Mouse (Mus musculus): Measurements from ENCODE around the gene AI661453. TPM values are rescaled to one million over a fixed set of nuclear protein-coding genes. Genes with fewer than 3 reads are reported as not detected.
"Not testable (repeated sequence)": the region's sequence is repeated elsewhere in the genome, so short reads cannot be mapped to it uniquely, and the experiment has no call there.

Gene AI661453
- polyA plus RNA-seq (2011; ENCODE audit: insufficient read length, low read depth, missing spikeins), result 1.1 and 1.4 TPM in 2 replicates

DNA sequence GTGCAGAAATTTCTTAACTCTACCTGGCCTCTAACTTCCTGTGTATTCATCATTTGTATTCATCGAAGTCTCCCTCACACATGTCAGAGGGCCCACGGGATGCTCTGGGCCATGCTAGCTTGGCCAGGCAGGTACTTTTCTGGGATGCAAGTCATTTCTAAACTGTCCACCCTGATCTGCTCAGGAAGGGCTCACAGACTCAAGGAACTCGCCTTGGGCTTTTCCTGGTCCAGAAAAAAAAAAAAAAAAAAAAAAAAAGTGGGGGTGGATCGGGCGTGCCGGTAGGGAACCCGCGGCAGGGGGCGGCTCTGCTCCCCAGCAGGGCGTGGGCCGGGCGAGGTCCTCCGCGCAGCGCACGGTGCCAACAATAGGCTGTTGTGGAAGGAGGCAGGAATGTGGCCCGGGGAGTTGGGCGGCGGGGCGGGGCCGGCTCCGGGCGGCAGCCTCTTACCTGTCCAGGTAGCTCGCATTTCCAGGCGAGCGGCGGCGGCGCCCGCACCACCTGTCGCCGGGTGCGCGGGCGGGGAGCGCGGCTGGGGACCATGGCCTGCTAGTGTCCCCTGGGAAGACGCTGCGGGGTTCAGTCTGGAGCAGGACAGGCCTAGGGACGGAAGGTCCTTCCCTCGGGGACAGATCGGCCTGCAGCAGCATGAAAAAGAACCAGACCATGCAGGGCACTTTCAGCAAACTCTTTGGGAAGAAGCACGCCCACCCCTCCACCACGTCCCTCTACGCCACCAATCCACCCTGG is at the start of gene AI661453:
Gene AI661453, plus strand, starts transcription at position 460 of the 751 bp plus-strand sequence.
- Histone ChIP-seq H3K4me1 (ENCODE audit: control insufficient read depth, insufficient read depth, low read length) (0 out of 2 replicates have a peak, but pooled peaks cover 4% of the 10 kb centered on the region), H3K4me3 (ENCODE audit: insufficient read depth, low read length) (peak within 1 kb of the TSS; percentile 32), H3K27ac (ENCODE audit: insufficient read depth, low read length) (no peak within 1 kb of the TSS)
- TF ChIP-seq CTCF (IDR thresholded peaks at IDR 0.05; ENCODE audit: borderline replicate concordance, insufficient read depth, low read length) (no peak), POLR2A (IDR thresholded peaks at IDR 0.05; ENCODE audit: low read depth, low read length) (no peak)

DNA sequence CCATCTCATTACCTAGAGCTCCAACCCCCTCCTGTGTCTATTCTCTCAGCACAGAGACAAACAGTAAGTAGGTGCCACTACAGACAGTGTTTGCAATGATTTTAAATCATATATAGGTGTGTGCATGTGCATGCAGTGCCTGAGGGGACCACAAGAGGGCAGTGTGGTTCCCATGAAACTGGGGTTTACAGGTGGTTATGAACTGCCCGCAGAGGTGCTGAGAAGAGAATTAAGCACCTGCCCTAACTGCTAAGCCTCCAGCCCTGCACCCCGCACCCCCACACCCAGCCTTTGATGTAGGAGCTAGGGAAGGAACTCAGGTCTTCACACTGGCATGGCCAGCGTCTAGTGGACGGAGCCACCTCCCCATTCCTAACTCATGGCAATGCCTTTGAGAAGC is 49.8 kb upstream of the AI661453 start:
- peak; percentile 62; the same call in 1 of the 2 replicates for TF ChIP-seq CTCF (IDR thresholded peaks at IDR 0.05; ENCODE audit: borderline replicate concordance, insufficient read depth, low read length)
- TF ChIP-seq POLR2A (IDR thresholded peaks at IDR 0.05; ENCODE audit: low read depth, low read length), result no peak
- Histone ChIP-seq H3K27ac (ENCODE audit: insufficient read depth, low read length) (no peak overlapping the region), H3K4me1 (ENCODE audit: control insufficient read depth, insufficient read depth, low read length) (no peaks in the 10 kb centered on the region), H3K4me3 (ENCODE audit: insufficient read depth, low read length) (no peak overlapping the region)

DNA sequence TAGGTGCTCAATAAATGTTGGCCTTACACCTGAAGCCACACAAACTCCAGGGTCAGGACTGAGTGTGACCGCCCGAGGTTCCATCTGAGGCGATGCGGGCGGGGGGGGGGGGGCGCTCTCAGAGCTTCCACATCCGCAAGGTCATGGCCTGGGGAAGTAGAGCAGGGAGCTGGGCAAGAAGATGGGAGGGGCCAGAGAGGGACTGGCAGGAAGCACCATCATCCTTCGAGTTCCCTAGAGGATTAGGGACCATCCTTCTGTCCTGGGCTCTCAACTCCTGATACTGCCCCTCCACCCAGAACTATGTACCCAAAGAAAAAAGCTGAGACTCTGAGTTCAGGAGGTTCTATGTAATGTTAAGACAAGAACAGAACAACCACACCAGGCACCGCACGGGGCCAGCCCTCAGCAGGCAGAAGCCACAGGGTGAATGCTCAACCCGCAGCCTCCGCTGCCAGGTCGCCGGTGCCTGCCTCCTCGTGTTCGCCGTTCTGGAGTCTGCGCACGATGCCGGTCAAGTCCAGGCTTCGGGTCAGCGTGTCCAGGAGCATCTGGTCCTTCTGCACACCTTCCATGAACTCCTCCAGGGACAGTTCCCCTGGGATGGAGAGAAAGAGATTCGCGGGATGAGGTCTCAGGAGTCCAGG is 42.1 kb upstream of the AI661453 start:
- Histone ChIP-seq H3K4me3 (ENCODE audit: insufficient read depth, low read length) (no peak overlapping the region), H3K4me1 (ENCODE audit: control insufficient read depth, insufficient read depth, low read length) (no peaks in the 10 kb centered on the region), H3K27ac (ENCODE audit: insufficient read depth, low read length) (no peak overlapping the region)
- TF ChIP-seq POLR2A (IDR thresholded peaks at IDR 0.05; ENCODE audit: low read depth, low read length) (no peak), CTCF (IDR thresholded peaks at IDR 0.05; ENCODE audit: borderline replicate concordance, insufficient read depth, low read length) (no peak)

DNA sequence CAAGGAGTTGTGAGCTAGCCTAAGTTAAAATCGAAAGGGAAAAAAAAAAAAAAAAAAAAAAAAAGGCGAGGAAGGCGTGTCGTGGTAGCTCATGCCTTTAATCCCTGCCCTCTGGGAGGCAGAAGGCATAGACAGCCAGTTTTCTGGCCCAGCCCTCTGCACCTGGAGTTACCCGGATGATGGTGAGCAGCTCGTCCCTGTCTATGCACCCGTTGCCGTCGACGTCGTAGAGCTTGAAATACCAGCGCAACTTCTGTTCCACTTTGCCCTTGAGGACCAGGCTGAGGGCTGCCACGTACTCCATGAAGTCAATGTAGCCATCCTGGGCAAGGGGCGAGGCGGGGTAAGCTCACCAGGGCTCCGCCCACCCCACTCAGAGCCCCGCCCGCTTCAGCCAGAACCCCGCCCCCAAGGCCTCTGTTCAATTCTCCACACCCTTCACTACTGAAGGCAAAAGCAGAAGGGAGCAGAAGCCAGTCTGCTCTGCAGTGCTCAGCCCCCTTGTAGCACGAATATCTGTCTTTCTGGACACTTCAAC is 41.0 kb upstream of the AI661453 start:
- no peak for TF ChIP-seq POLR2A (IDR thresholded peaks at IDR 0.05; ENCODE audit: low read depth, low read length)
- no peak for TF ChIP-seq CTCF (IDR thresholded peaks at IDR 0.05; ENCODE audit: borderline replicate concordance, insufficient read depth, low read length)
- Histone ChIP-seq H3K4me3 (ENCODE audit: insufficient read depth, low read length) (peak overlapping the region; percentile 0; the same call in 1 of the 2 replicates), H3K27ac (ENCODE audit: insufficient read depth, low read length) (no peak overlapping the region), H3K4me1 (ENCODE audit: control insufficient read depth, insufficient read depth, low read length) (no peaks in the 10 kb centered on the region)

DNA sequence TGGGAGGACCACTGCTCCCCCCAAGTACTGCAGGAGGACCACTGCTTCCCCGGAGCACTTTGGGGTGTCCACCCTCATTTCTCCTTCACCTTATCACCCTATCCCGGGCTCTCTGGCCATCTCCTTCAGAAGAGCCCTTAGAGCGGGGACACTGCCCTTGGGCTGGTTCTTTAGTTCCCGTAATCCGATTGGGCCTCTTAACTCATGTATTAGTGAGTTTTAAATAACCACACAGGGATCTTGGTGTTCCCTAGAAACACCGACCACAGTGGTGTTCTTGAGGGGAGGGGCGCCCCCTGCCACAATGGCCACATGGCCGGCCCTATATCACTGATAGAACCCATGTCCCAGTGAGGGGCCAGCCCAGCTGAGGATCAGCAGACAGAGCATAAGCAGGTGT is 37.3 kb upstream of the AI661453 start:
- TF ChIP-seq CTCF (IDR thresholded peaks at IDR 0.05; ENCODE audit: borderline replicate concordance, insufficient read depth, low read length), result no peak
- TF ChIP-seq POLR2A (IDR thresholded peaks at IDR 0.05; ENCODE audit: low read depth, low read length), result no peak
- H3K4me1 ChIP-seq (ENCODE audit: control insufficient read depth, insufficient read depth, low read length), result no peaks in the 10 kb centered on the region
- H3K4me3 ChIP-seq (ENCODE audit: insufficient read depth, low read length), result no peak overlapping the region
- no peak overlapping the region for H3K27ac ChIP-seq (ENCODE audit: insufficient read depth, low read length)

DNA sequence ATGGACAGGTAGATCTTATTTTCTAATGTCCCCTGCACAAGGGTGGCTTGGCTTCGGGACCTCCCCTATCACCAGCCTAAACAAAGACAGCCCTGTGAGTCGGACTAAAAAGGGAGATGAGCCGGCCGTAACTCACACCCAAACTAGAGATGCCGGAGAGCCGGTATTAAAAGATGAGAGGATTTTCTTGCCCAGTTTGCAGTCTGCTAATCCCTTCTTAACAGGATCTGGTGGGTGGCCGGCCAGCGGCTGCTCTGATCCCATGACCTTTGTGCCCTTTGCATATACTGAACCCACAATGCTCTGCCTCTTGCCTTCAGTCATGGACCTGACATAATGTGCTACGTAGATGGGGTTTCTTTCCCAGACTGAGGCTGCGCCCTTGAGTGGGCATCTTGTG is 36.0 kb upstream of the AI661453 start, which contains the start of gene Guca1a:
Gene Guca1a, minus strand, starts transcription at position 134 of the 400 bp plus-strand sequence.
- Histone ChIP-seq H3K4me1 (ENCODE audit: control insufficient read depth, insufficient read depth, low read length) (no peaks in the 10 kb centered on the region), H3K27ac (ENCODE audit: insufficient read depth, low read length) (no peak within 1 kb of the TSS), H3K4me3 (ENCODE audit: insufficient read depth, low read length) (no peak within 1 kb of the TSS)
- TF ChIP-seq POLR2A (IDR thresholded peaks at IDR 0.05; ENCODE audit: low read depth, low read length), result no peak
- no peak for TF ChIP-seq CTCF (IDR thresholded peaks at IDR 0.05; ENCODE audit: borderline replicate concordance, insufficient read depth, low read length)

DNA sequence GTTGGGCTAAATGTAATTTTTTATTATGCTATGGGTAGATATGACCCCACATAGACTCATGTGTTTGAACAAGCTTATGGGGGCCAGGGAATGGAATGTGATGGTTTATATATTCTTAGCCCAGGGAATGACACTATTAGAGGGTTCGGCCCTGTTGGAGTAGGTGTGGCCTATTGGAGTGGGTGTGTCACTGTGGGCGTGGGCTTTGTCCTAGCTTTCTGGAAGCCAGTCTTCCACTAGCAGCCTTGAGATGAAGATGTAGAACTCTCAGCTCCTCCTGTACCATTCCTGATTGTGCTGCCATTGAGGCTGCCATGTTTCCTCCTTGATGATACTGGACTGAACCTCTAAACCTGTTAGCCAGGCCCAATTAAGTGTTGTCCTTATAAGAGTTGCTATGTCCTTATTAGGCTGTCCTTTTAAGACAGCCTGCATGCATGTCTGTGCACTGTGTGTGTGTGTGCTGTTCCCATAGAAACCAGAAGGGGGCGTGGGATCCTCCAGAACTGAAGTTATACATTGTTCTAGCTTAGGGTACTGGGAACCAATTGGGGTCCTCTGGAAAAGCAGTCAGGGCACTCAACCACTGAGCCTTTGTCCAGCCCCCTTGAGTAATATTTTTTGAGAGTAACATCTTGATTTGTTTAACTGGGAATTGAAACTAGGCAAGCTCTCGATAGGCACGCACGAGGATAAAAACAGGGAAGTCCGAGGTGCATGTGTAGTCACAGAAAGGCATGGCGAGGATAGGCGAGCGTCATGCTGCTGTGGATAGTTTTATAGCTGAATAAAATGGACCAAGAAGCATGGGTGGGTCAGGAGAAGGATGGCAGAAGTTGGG is 28.5 kb upstream of the AI661453 start:
- no peak overlapping the region for H3K27ac ChIP-seq (ENCODE audit: insufficient read depth, low read length)
- H3K4me1 ChIP-seq (ENCODE audit: control insufficient read depth, insufficient read depth, low read length), result no peaks in the 10 kb centered on the region
- no peak overlapping the region for H3K4me3 ChIP-seq (ENCODE audit: insufficient read depth, low read length)
- TF ChIP-seq CTCF (IDR thresholded peaks at IDR 0.05; ENCODE audit: borderline replicate concordance, insufficient read depth, low read length), result no peak
- no peak for TF ChIP-seq POLR2A (IDR thresholded peaks at IDR 0.05; ENCODE audit: low read depth, low read length)

DNA sequence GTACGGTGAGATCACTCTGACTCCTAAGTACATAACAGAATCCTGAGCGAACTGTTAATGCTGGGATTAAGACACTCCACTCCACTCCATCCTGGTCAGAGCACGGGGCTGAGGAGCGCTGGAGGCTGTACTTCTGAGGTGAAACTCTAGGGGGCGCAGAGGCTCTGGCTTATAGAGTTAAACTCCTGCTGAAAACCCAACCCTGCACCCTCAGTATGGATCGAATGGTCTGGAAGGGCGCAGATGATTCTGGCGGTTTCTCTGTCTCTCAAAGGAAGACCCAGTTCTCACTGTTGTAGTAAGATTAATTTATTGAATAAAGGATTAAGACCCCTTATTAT is 27.9 kb upstream of the AI661453 start:
- TF ChIP-seq POLR2A (IDR thresholded peaks at IDR 0.05; ENCODE audit: low read depth, low read length) (no peak), CTCF (IDR thresholded peaks at IDR 0.05; ENCODE audit: borderline replicate concordance, insufficient read depth, low read length) (0 out of 2 replicates have a peak, but pooled peaks have one; percentile 34)
- H3K4me3 ChIP-seq (ENCODE audit: insufficient read depth, low read length), result no peak overlapping the region
- no peaks in the 10 kb centered on the region for H3K4me1 ChIP-seq (ENCODE audit: control insufficient read depth, insufficient read depth, low read length)
- no peak overlapping the region for H3K27ac ChIP-seq (ENCODE audit: insufficient read depth, low read length)

DNA sequence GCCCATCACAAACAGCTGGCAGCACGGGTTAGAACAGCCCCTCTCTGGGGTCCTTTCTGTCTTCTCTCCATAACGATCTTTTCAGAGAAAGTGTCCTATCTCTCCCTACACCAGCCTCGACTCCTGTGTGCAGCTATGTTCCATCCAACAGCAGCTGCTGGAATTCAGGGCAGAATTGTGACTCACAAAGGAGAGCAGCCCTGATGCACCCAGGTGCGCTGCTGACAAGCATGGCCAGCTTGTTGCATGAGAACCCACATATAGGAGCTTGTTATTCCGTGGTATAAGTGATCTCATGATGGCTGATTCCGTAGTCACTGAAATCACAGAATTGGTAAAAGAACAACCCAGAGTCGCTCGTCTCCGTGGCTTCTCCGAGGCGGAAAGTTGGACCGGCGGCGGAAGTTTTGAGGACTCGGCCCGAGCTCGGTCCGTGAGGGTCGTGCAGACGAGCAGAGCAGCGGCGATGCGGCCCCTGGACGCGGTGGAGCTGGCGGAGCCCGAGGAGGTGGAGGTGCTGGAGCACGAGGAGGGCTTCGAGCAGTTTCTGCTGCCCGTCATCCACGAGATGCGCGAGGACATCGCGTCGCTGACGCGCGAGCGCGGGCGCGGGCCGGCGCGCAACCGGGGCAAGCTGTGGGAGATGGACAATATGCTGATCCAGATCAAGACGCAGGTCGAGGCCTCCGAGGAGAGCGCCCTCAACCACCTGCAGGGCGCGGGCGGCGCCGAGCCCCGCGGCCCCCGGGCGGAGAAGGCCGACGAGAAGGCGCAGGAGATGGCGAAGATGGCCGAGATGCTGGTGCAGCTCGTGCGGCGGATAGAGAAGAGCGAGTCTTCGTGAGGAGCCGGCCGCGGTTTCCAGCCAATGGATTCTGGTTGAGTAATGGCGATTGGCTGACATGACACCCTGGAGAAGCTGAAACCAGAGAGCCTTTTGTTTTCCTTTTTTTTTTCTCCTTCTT is 26.2 kb upstream of the AI661453 start:
- not testable (repeated sequence) for H3K4me1 ChIP-seq (ENCODE audit: control insufficient read depth, insufficient read depth, low read length); H3K27ac ChIP-seq (ENCODE audit: insufficient read depth, low read length)
- peak overlapping the region; percentile 9 for H3K4me3 ChIP-seq (ENCODE audit: insufficient read depth, low read length)

Data from embryonic fibroblast, embryonic 13.5 days (primary cell).